Mouse (Mus musculus): Measurements from ENCODE around the gene Ormdl2.

DNA sequence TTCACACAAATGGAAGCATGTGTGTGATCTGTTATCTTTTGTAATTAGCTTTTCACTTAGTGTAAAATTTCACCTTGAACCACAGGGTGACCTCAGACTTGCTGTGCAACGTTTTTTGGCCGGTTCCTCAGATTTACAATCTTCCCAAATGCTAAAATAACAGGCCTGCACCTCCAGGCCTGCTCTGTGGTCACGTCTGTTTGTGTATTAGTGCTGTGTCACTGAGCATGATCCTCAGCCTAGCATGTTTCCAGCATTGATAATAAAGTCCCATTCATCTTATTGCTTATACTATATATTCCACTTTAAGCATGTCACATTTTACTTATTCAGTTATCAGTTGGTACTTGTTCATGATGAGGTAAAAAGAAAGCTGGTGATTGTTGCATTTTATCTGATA is 28.9 kb upstream of the Ormdl2 start:
- TF ChIP-seq CTCF (IDR thresholded peaks at IDR 0.05; ENCODE audit: control insufficient read depth, insufficient read depth, insufficient read length) (no peak), USF1 (IDR thresholded peaks at IDR 0.05; ENCODE audit: low read depth) (no peak), MYOD1 (IDR thresholded peaks at IDR 0.05; ENCODE audit: control insufficient read depth, insufficient read length, low read depth) (no peak), CEBPB (IDR thresholded peaks at IDR 0.05; ENCODE audit: low read depth) (no peak), FOSL1 (IDR thresholded peaks at IDR 0.05; ENCODE audit: insufficient read depth, low read length, poor library complexity, severe bottlenecking) (no peak)
